Mouse (Mus musculus) lung, embryonic 16.5 days (tissue): ENCODE data around the gene Hmgn1. TPM values are rescaled to one million over a fixed set of nuclear protein-coding genes. Genes with fewer than 3 reads are reported as not detected.

Experiments
- ATAC-seq: fragments of 200-750 bp; cut with Nextera tagmentation; 2 replicates; pipeline ENCODE4 v1.8.0; 2017; ENCODE audit warnings: low read depth, mild to moderate bottlenecking, moderate library complexity
- H3K27ac ChIP-seq: fragments of 300-500 bp; sonication (generic); 2 replicates; pipeline ENCODE4 v1.5.1; 2014; ENCODE audit warnings: mild to moderate bottlenecking, control low read depth, low read length
- H3K27me3 ChIP-seq: fragments of 300-500 bp; sonication (generic); 2 replicates; pipeline ENCODE4 v1.6.1; 2014; ENCODE audit warnings: low read depth, low read length, mixed read lengths; ENCODE audit not compliant: control insufficient read depth, insufficient read depth
- H3K36me3 ChIP-seq: fragments of 300-500 bp; sonication (generic); 2 replicates; pipeline ENCODE4 v1.6.1; 2014; ENCODE audit warnings: low read length; ENCODE audit not compliant: control insufficient read depth, insufficient read depth
- H3K4me1 ChIP-seq: fragments of 300-500 bp; sonication (generic); replicated peaks from 2 replicates; pipeline ENCODE4 v1.6.1; 2014; ENCODE audit warnings: low read length, mixed read lengths; ENCODE audit not compliant: control insufficient read depth, insufficient read depth
- H3K4me2 ChIP-seq: fragments of 300-500 bp; sonication (generic); 2 replicates; pipeline ENCODE4 v1.6.1; 2014; ENCODE audit warnings: low read depth, low read length, control low read depth
- H3K4me3 ChIP-seq: fragments of 300-500 bp; sonication (generic); 2 replicates; pipeline ENCODE4 v1.5.1; 2014; ENCODE audit warnings: mild to moderate bottlenecking, low read length, control low read depth
- H3K9ac ChIP-seq: fragments of 300-500 bp; sonication (generic); 2 replicates; pipeline ENCODE4 v1.6.1; 2014; ENCODE audit warnings: low read length, control low read depth
- H3K9me3 ChIP-seq: fragments of 300-500 bp; sonication (generic); 2 replicates; pipeline ENCODE4 v1.6.1; 2016; ENCODE audit warnings: low read length; ENCODE audit not compliant: control insufficient read depth
- WGBS: fragments of 180-500 bp; shearing (Covaris S2); extraction: QIAGEN DNeasy Blood & Tissue Kit; methylation state at CpG from one replicate; pipeline ENCODE4 v1.1.7; 2014; 5-methylcytosine and 5-hydroxymethylcytosine counted together
- polyA plus RNA-seq: library from polyadenylated mRNA; unstranded; fragments of >200 nt; fragmentation: Nextera tagmentation; extraction: Ambion mirVana; gene quantifications from 2 replicates; pipeline ENCODE4 v1.2.1, GENCODE M21; 2015

The Hmgn1 gene
- polyA plus RNA-seq, 1 experiment from 2014 or later = 671 TPM

DNA sequence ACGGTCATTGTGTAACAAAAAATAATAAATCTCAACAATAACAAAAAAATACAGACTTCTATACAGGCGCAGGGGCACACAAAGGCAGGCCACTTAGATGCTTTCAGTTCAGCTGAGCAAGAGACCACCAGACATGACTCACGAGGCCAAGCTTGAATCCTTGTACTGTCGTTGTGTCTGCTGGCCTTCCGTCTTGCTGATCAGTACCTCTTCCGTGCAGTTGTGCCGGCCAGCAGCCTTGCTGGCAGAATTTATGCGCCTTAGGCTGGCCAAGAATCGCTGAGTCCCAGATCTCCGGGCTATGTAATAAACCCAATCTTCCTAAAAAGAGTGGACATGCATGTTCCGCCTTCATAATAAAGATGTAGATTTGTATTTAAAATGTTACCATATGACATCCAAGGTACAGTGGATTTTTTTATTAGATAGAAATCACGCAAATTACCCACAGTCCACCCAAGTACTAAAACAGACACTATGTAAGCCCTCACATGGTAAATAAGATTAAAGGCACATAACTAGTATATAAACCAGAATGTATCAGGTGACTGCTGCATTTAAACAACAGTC lies 31.1 kb upstream of the Hmgn1 start:
- H3K27ac ChIP-seq = peak overlapping the region; percentile 69
- H3K9me3 ChIP-seq = no peaks in the 10 kb centered on the region
- H3K4me1 ChIP-seq = peaks cover 10% of the 10 kb centered on the region
- no peak for ATAC-seq
- H3K27me3 ChIP-seq = no peaks in the 10 kb centered on the region
- peak overlapping the region; percentile 90 for H3K9ac ChIP-seq
- H3K4me3 ChIP-seq = peak overlapping the region; percentile 66
- H3K36me3 ChIP-seq = no peaks in the 10 kb centered on the region
- peak overlapping the region; percentile 99 for H3K4me2 ChIP-seq
- 58% methylated on average over 12 of the region's 12 CpGs for WGBS

DNA sequence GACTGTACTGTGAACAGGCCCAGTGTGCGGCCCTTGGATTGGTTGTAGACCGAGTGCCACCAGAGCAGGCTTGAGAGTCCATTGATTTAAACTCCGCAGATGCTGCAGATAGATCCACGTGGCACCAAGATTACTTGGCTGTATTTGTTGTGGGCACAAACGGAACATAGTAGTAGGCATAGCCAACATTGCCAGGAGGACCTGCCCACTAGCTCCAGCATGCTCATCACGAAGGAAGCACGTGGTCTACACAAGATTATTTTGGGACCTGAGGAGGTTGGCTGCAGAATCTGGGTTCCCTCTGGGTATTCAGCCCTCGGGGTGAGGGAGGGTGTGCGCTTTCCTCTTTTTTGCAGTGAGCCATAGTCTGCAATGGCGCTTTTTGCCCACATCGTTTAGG lies 29.6 kb upstream of the Hmgn1 start:
- Histone ChIP-seq H3K4me2 (no peak overlapping the region), H3K4me1 (peaks cover 10% of the 10 kb centered on the region), H3K27ac (no peak overlapping the region), H3K27me3 (no peaks in the 10 kb centered on the region), H3K36me3 (no peaks in the 10 kb centered on the region), H3K9me3 (no peaks in the 10 kb centered on the region), H3K4me3 (no peak overlapping the region), H3K9ac (no peak overlapping the region)
- no peak for ATAC-seq
- 88% methylated on average over 11 of the region's 11 CpGs for WGBS

DNA sequence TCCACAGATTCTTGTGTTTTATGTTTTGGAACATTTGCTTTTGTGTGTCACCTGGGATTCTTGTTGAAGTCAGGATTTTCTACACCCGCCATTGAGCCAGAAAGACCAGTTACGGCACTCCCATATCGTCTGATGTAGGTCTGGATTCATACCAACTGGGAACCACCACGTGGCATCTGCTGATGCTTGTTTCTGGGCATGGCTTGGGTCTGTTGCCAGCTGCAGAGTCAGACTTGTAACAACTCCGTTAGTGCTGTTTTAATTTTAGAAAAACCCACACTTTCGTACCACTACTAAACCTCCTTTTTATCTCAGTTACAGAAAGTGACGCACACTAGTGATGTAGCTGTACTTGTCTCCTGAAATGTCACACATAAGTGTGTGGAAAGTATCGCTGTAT lies 28.5 kb upstream of the Hmgn1 start:
- H3K27me3 ChIP-seq = no peaks in the 10 kb centered on the region
- H3K36me3 ChIP-seq = no peaks in the 10 kb centered on the region
- no peak overlapping the region for H3K4me2 ChIP-seq
- no peak overlapping the region for H3K9ac ChIP-seq
- 81% methylated on average over 8 of the region's 8 CpGs for WGBS
- H3K4me1 ChIP-seq = peaks cover 10% of the 10 kb centered on the region
- ATAC-seq = no peak
- no peaks in the 10 kb centered on the region for H3K9me3 ChIP-seq
- no peak overlapping the region for H3K27ac ChIP-seq
- no peak overlapping the region for H3K4me3 ChIP-seq

DNA sequence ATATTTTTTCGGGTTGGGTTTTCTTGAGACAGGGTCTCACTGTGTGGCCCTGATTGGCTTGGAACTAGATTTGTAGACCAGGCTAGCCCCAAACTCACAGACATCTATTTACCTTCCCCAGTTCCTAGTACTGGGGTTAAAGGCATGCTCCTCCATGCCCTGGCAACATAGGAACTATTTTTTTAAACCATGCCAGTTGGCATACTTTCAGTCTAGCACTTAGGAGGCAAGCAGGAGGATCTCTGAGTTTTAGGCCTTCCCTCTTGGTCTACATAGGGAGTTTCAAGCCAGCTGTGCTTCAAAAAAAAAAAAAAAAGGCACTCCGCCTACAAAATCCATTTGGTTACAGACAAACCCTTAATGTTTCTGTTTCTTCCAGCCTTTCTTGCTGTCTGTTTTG lies 26.9 kb upstream of the Hmgn1 start:
- Histone ChIP-seq H3K27me3 (no peaks in the 10 kb centered on the region), H3K4me2 (no peak overlapping the region), H3K4me3 (no peak overlapping the region), H3K9me3 (no peaks in the 10 kb centered on the region), H3K36me3 (no peaks in the 10 kb centered on the region), H3K4me1 (peaks cover 10% of the 10 kb centered on the region), H3K9ac (no peak overlapping the region), H3K27ac (no peak overlapping the region)
- 78% methylated on average over 2 of the region's 2 CpGs for WGBS
- no peak for ATAC-seq

DNA sequence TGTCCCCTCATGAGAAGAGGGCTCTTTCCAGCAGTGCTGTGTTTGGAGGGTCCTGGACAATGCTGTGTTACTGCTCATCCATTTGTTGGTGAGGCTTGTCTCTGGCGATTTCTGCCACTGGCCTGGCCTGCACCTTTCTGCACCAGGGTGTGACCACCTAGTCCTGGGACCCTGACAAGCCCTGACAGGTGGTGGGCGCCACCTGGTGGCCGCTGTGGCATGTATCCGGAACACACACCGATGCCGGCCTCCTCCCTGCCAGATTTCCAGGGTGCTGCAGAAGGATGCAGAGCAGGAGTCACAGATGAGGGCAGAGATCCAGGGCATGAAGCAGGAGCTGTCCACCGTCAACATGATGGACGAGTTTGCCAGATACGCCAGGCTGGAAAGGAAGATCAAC lies 24.0 kb upstream of the Hmgn1 start:
- Histone ChIP-seq H3K4me3 (no peak overlapping the region), H3K4me2 (no peak overlapping the region), H3K36me3 (no peaks in the 10 kb centered on the region), H3K27ac (no peak overlapping the region), H3K9ac (no peak overlapping the region), H3K27me3 (no peaks in the 10 kb centered on the region), H3K4me1 (no peaks in the 10 kb centered on the region; the same call in 1 of the 2 replicates), H3K9me3 (no peaks in the 10 kb centered on the region)
- ATAC-seq = peak; percentile 49; the same call in 1 of the 2 replicates
- 15% methylated on average over 9 of the region's 9 CpGs for WGBS

DNA sequence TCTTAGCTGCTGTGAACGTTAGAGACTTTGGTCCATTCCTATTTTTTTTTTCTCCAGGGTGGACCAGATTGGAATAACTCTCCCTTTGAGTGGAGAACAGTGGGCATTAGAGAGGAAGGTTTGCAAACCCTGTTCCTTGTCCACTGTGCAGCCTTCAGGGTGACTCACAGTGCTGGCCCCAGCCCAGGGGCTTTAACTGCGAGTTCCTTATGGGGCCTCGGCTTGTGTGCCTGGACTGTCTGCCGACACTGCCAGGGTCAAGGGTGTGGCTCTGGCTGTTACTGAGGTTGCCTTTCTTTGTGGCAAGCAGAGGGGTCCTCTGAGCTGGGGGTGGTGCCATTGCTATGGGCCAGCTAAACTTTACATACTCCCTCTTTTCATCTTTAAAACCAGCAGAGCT lies 23.5 kb upstream of the Hmgn1 start:
- H3K36me3 ChIP-seq = no peaks in the 10 kb centered on the region
- H3K4me2 ChIP-seq = no peak overlapping the region
- 58% methylated on average over 4 of the region's 4 CpGs for WGBS
- H3K27me3 ChIP-seq = no peaks in the 10 kb centered on the region
- ATAC-seq = no peak
- no peak overlapping the region for H3K9ac ChIP-seq
- peaks cover 3% of the 10 kb centered on the region for H3K4me1 ChIP-seq
- no peak overlapping the region for H3K27ac ChIP-seq
- H3K9me3 ChIP-seq = no peaks in the 10 kb centered on the region
- no peak overlapping the region for H3K4me3 ChIP-seq

DNA sequence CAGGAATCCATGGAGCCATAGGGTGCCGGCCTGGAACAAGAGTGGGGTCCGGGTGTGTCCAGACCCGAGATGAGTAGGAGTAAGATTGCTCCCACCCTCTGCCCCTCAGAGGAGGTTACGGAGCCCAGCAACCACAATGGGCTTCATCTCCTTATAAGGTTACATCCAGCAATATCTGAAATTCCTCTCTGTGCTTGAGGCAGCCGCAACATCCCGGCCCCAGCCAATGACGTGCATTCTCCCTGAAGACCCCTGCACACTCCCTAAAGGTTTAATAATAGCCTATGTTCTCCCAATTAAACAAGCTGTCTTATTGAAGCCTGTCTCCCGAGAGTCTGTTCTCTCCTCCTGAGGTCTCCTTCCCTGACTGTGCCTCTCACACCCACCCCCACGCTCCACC lies 21.8 kb upstream of the Hmgn1 start:
- no peak overlapping the region for H3K9ac ChIP-seq
- WGBS = 52% methylated on average over 9 of the region's 9 CpGs
- no peak for ATAC-seq
- H3K27me3 ChIP-seq = no peaks in the 10 kb centered on the region
- peaks cover 7% of the 10 kb centered on the region for H3K4me1 ChIP-seq
- H3K4me3 ChIP-seq = no peak overlapping the region
- no peak overlapping the region for H3K4me2 ChIP-seq
- no peaks in the 10 kb centered on the region for H3K9me3 ChIP-seq
- no peak overlapping the region for H3K27ac ChIP-seq
- H3K36me3 ChIP-seq = no peaks in the 10 kb centered on the region

DNA sequence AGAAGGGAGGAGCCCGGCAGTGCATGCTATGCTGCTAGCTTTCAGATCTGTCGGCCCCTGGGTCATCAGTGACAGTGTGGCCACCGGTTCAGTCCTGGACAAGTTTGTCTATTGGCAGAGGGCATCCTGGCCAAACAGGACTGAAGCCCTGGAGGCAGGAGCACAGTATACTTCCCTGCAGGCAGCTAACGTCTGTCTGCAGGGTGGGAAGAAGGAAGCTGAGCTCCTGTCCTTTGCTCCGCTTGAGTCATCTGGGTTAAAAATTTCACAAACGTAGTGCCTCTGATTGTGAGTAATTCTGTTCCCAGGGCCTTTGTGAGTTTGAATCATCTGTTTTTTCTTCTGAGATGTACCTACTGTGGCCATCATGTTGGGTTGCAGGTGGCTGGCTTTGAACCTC lies 21.3 kb upstream of the Hmgn1 start:
- Histone ChIP-seq H3K9me3 (no peaks in the 10 kb centered on the region), H3K4me2 (no peak overlapping the region), H3K36me3 (no peaks in the 10 kb centered on the region), H3K27me3 (no peaks in the 10 kb centered on the region), H3K4me1 (peaks cover 7% of the 10 kb centered on the region), H3K4me3 (no peak overlapping the region), H3K9ac (no peak overlapping the region), H3K27ac (no peak overlapping the region)
- no peak for ATAC-seq
- 67% methylated on average over 6 of the region's 6 CpGs for WGBS

DNA sequence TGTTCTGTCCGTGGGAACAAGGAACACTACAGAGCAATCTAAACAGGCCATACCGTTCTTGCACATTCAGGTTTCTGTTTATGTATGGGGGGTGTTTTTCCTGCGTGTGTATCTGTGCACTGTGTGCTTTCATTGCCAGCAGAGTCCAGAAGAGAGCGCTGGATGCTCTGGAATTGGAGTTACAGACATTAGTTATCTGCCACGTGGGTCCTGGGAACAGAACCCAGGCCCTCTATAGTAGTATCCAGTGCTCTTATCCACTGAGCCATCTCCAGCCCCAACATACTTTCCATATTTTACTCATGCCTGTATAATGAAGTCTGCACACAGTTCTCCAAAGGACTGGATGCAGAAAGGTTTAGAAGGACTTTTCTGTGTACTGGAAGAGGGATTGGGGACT lies 18.3 kb upstream of the Hmgn1 start:
- peak overlapping the region; percentile 88 for H3K4me2 ChIP-seq
- H3K27me3 ChIP-seq = no peaks in the 10 kb centered on the region
- no peak for ATAC-seq
- WGBS = under 1% methylated on average over 5 of the region's 5 CpGs
- H3K9ac ChIP-seq = peak overlapping the region; percentile 74
- H3K27ac ChIP-seq = peak overlapping the region; percentile 49; the same call in 1 of the 2 replicates
- H3K4me1 ChIP-seq = peaks cover 7% of the 10 kb centered on the region
- H3K4me3 ChIP-seq = peak overlapping the region; percentile 86
- H3K36me3 ChIP-seq = no peaks in the 10 kb centered on the region
- peaks cover 2% of the 10 kb centered on the region; the same call in 1 of the 2 replicates for H3K9me3 ChIP-seq
